Mouse (Mus musculus) thymus, postnatal 0 days (tissue): ENCODE measurements at regions not wholly inside any gene's neighbourhood (a gene's known extent, or its start where the extent isn't known, plus 50 kb on each side); places are given as distances from the start of the nearest gene placed in this dataset.
"Not testable (repeated sequence)": the region's sequence is repeated elsewhere in the genome, so short reads cannot be mapped to it uniquely, and the experiment has no call there.

Experiments used
- DNase-seq: peaks from one replicate; pipeline ENCODE4 v3.0.0-alpha.2; 2015; ENCODE audit warnings: low spot score

DNA sequence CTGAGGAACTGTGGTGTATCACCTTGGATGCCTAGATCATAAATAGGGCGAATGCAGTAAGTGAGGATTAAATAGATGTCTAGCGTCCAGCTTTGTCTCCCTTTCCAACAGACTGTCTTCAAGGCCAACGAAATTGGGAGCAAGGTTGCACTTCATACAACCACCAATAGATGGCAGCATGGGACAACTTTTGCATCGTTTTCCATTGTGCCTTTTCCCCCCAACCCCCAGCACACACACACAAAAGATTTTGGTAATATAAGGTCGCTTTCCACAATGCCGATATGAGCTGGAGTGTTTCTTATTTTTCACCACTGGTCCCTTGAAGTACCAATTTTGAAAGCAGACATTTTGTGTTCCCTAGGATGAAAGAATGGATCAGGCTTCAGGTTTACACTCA, 304.7 kb downstream of the BC048507 start:
- peak; percentile 8 for DNase-seq

GRCm38 (mm10) chr13:68173456-68173855, 310.3 kb downstream of the BC048507 start:
- not testable (repeated sequence) for DNase-seq
